Mouse (Mus musculus): Measurements from ENCODE around the gene Thy1. TPM values are rescaled to one million over a fixed set of nuclear protein-coding genes. Genes with fewer than 3 reads are reported as not detected.

Gene Thy1
- polyA plus RNA-seq, 1 experiment, result 11.6 TPM

DNA sequence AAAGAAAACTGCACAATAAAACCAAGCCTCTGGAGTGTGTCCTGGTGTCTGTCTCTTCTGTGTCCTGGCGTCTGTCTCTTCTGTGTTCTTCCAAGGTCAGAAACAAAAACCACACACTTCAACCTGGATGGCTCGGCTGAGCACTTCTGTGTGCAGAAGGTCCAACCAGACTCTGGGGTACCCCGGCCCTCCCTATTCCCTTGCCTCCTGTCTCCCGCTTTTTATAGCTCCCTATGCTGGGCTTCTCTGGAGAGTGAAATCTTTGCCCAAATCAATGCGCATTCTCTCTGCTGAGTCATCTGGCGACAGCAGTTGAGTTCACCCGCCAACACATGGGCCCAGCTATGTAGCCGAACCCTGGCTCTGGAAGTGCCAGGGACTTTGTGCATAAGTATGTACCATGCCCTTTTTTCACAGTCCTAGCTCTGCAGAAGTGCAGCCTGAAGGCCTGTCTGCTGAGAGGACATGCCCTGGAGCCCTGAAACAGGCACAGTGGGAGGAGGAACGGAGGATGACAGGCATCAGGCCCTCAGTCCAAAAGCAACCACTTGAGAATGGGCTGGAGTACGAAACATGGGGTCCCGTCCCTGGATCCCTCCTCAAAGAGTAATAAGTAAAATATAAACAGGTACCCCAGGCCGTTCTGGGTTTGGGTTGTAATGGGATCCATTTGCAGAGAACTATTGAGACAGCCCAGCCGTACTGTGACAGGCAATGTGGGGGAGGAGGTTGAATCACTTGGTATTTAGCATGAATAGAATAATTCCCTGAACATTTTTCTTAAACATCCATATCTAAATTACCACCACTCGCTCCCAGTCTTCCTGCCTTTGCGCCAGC is 5.6 kb downstream of the Thy1 start:
- no peak for DNase-seq (ENCODE audit: low read depth)

DNA sequence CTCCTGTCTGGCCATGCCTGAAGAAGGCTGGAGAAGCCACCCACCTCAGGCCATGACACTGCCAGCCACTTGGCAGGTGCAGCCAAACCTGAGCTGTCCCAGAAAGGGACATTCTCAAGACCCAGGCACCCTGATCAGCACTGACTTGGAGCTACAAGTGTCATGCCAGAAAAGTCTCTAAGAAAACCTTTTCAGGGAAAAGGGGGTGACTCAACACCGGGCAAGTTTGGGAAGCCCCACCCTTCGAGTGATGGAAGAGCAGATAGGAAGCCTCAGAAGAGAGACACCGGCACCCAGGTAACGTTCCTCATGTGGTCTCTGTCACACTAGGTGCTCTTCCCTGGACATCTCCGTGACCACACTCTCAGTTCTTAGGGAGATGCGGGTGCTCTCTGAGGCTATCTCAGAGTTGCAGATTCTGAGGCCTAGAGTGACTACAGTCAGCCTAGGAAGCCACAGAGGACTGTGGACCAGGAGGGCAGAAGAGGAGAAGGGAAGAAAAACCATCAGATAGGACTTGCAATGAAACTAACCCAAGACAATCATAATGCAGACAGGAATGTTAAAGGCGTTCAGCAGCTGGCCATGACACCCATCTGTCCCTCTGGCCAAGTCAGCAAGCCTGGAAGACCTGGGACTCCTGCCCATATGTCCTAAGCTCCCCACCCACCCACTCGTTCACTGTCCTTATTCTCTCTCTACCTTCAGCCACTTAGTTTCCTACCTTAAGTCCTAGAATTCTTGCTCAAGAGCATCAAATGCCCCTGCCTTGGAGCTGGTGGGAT is 6.4 kb downstream of the Thy1 start:
- no peak for TF ChIP-seq POLR2A (IDR thresholded peaks at IDR 0.05; ENCODE audit: borderline replicate concordance, extremely low read depth, insufficient read depth, insufficient read length, poor library complexity, severe bottlenecking)
- TF ChIP-seq CTCF (IDR thresholded peaks at IDR 0.05; ENCODE audit: borderline replicate concordance, extremely low read depth, insufficient read depth, insufficient read length), result no peak
- DNase-seq (ENCODE audit: low read depth), result no peak

More for the DNA sequence above, 5.6 kb downstream of the Thy1 start:
- no peak for TF ChIP-seq POLR2A (IDR thresholded peaks at IDR 0.05; ENCODE audit: borderline replicate concordance, extremely low read depth, insufficient read depth, insufficient read length, poor library complexity, severe bottlenecking)
- TF ChIP-seq CTCF (IDR thresholded peaks at IDR 0.05; ENCODE audit: borderline replicate concordance, extremely low read depth, insufficient read depth, insufficient read length), result no peak

DNA sequence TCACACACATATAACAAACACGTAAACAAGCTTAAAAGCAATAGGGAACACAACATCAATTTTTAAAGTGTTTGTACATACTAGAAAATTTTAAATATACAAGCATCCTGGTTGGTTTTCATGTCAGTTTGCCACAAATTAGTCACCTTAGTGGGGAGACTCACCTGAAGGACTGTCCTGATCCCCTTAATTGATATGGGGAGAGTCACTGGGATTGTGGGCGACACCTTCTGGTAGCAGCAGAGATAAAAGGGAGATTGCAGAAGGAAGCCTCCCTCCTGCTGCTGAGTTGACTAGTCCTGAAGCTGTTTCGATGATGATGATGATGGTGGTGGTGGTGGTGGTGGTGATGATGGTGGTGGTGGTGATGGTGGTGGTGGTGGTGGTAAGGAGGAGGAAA is 9.7 kb downstream of the Thy1 start:
- no peak for DNase-seq (ENCODE audit: low read depth)
- TF ChIP-seq POLR2A (IDR thresholded peaks at IDR 0.05; ENCODE audit: borderline replicate concordance, extremely low read depth, insufficient read depth, insufficient read length, poor library complexity, severe bottlenecking), result no peak
- no peak for TF ChIP-seq CTCF (IDR thresholded peaks at IDR 0.05; ENCODE audit: borderline replicate concordance, extremely low read depth, insufficient read depth, insufficient read length)

DNA sequence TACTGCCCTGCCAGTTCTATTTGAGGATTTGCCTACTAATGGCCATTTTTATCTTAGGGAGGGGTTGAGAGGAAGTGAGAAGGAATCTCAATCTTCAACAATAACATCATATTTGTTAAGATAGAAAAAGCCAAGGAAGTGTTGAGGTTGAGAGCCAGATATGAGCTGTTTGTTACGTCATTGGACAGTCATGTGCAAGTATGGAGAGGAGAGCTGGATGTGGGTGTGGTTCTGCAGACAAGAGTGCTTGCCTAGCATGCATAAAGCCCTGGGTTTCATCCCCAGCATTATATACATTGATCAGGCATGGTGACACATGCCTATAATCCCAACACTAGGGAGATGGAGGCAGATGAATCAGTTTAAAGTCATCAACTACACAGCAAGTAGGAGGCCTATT is 10.8 kb downstream of the Thy1 start:
- no peak for DNase-seq (ENCODE audit: low read depth)
- TF ChIP-seq POLR2A (IDR thresholded peaks at IDR 0.05; ENCODE audit: borderline replicate concordance, extremely low read depth, insufficient read depth, insufficient read length, poor library complexity, severe bottlenecking) (no peak), CTCF (IDR thresholded peaks at IDR 0.05; ENCODE audit: borderline replicate concordance, extremely low read depth, insufficient read depth, insufficient read length) (no peak)

DNA sequence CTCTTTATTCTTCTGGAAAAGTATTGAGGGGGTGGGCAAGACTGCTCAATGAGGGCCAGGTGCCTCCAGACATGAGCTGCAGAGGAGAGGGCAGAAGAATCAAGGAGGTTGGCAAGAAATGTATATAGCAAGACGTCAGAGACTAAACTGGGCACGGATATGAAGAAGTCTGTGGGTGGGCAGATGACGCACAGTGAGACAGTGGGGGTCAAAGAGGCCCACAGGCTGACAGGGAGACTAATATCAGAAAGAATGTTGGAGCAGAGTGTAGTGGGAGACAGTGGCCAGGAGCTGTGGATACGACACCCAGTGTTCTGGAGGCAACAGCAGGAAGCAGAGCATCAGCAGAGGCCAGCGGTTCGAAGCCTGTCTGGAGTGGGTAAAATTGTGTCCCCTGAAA is 15.4 kb downstream of the Thy1 start:
- TF ChIP-seq POLR2A (IDR thresholded peaks at IDR 0.05; ENCODE audit: borderline replicate concordance, extremely low read depth, insufficient read depth, insufficient read length, poor library complexity, severe bottlenecking) (no peak), CTCF (IDR thresholded peaks at IDR 0.05; ENCODE audit: borderline replicate concordance, extremely low read depth, insufficient read depth, insufficient read length) (no peak)
- no peak for DNase-seq (ENCODE audit: low read depth)

DNA sequence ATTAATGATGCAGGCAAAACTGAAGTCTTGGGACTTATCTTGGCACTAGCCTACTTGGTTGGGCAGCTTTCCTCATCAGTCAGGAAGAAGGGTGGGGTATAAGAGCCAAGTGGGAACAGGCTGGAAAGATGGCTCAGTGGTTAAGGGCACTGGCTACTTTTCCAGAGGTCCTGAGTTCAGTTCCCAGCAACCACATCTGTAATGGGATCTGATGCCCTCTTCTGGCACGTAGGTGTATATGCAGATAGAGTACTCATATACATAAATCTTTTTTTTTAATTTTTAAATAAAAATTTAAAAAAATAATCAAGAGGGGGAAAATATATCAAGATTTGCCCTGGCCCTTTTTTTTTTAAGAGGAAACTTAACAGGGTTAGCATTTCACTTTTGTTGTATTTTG is 22.0 kb downstream of the Thy1 start:
- no peak for DNase-seq (ENCODE audit: low read depth)
- TF ChIP-seq POLR2A (IDR thresholded peaks at IDR 0.05; ENCODE audit: borderline replicate concordance, extremely low read depth, insufficient read depth, insufficient read length, poor library complexity, severe bottlenecking) (no peak), CTCF (IDR thresholded peaks at IDR 0.05; ENCODE audit: borderline replicate concordance, extremely low read depth, insufficient read depth, insufficient read length) (no peak)

DNA sequence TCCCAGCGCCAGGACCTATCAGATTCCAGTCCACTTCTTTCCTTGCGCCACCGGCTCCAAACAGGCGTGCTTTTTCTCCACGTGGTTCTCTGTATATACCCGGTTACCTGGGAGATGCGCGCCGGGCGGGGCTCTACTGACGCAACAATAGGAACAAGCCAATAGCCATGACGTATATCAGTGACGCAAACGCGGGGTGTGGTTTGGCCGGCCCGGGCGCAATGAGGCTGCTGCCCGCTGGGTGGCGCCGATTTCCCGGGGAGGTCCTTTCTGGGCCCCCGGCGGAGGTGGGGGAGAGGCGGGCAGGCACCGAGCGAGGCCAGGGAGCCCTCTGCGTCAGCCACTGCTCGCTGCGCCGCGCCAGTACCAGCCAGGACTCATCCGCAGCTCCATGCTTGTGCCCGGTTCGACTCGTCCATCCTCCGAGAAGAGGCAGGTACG is 23.6 kb downstream of the Thy1 start, which contains the start of gene Usp2:
Gene Usp2, plus strand, starts transcription at position 237 of the 441 bp plus-strand sequence.
- TF ChIP-seq CTCF (IDR thresholded peaks at IDR 0.05; ENCODE audit: borderline replicate concordance, extremely low read depth, insufficient read depth, insufficient read length) (peak; percentile 77), POLR2A (IDR thresholded peaks at IDR 0.05; ENCODE audit: borderline replicate concordance, extremely low read depth, insufficient read depth, insufficient read length, poor library complexity, severe bottlenecking) (no peak)

DNA sequence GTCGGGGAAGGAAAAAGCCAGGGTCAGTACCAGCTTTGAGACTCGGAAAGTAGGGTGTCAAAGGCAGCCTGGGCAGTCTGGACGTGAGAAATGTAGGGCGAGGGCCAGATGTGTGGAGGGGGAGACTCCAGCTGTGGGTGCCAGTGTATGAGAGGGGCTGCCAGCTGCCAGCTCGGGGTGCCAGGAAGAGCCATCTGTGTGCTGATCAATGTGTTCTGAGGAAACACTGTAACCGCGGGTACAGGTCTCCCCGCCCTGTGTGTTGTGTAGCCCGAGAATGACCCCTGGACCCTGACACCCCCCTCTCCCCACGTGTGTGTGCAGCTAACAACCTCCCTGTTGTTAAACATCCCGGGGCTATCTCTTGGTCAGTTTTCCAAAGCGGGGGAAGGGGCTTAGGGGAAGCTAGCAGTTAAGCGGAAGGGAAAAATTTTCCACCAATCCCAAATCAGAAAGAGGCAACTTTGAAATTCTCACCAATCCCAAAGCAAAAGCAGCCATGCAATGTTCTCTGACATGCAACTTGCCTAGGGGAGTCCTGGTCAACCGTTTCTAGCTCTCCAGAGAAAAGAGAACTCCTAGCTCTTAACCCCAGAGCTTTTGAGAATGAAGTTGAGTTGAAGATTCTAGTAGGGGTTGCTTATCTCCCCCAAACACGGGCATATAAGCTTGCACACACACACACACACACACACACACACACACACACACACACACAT is 24.2 kb downstream of the Thy1 start:
- no peak for DNase-seq (ENCODE audit: low read depth)
- TF ChIP-seq CTCF (IDR thresholded peaks at IDR 0.05; ENCODE audit: borderline replicate concordance, extremely low read depth, insufficient read depth, insufficient read length), result no peak
- no peak for TF ChIP-seq POLR2A (IDR thresholded peaks at IDR 0.05; ENCODE audit: borderline replicate concordance, extremely low read depth, insufficient read depth, insufficient read length, poor library complexity, severe bottlenecking)

More for the DNA sequence above, 23.6 kb downstream of the Thy1 start, which contains the start of gene Usp2:
- peak; percentile 99 for DNase-seq (ENCODE audit: low read depth)

DNA sequence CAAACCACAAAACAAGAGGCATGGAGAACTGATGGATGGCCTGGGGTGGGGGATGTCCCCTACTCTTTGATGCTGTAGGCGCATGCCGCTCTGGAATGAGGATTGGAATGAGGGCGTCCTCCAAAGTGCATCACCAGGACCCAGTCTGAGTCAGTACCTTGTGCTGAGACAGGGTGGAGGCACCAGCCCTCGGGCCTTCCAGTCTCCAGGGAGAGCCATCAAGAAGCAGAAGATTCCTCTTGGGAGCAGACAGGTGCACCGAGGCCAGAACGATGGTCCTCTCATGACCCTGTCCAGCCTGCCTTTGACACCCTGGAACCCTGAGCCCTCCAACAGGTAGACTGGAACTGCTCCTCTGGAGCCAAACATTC is 24.8 kb downstream of the Thy1 start:
- TF ChIP-seq CTCF (IDR thresholded peaks at IDR 0.05; ENCODE audit: borderline replicate concordance, extremely low read depth, insufficient read depth, insufficient read length) (no peak), POLR2A (IDR thresholded peaks at IDR 0.05; ENCODE audit: borderline replicate concordance, extremely low read depth, insufficient read depth, insufficient read length, poor library complexity, severe bottlenecking) (no peak)
- no peak for DNase-seq (ENCODE audit: low read depth)

DNA sequence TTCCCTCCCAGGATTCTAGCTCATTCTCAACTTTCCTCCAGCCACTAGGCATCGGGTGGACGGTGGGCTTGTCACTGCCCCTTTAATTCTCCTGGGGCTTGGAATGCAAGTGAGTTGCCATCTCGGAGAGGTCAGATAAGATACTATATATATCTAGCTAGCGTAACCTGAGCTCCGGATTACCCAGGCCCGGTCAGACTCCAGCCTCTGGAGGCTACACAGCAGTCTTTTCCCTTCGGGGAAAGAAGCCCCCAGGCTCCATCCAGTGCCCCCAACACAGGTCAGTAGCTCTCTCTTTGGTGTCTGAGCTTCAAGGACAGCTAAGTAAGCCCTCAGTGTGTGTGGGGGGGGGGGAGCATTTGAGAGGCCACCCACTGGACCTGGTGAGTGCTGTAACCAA is 26.1 kb downstream of the Thy1 start:
- TF ChIP-seq CTCF (IDR thresholded peaks at IDR 0.05; ENCODE audit: borderline replicate concordance, extremely low read depth, insufficient read depth, insufficient read length), result no peak
- no peak for TF ChIP-seq POLR2A (IDR thresholded peaks at IDR 0.05; ENCODE audit: borderline replicate concordance, extremely low read depth, insufficient read depth, insufficient read length, poor library complexity, severe bottlenecking)

More for the DNA sequence above, 26.1 kb downstream of the Thy1 start:
- DNase-seq (ENCODE audit: low read depth), result no peak

Measured in brain, embryonic 14.5 days (tissue).